Mouse (Mus musculus): Measurements from ENCODE around the gene Klhl2. TPM values are rescaled to one million over a fixed set of nuclear protein-coding genes. Genes with fewer than 3 reads are reported as not detected.

Klhl2 gene
- total and polyA plus RNA-seq, 3 experiments, result 9.3 to 11.5 (median 10.8) TPM

DNA sequence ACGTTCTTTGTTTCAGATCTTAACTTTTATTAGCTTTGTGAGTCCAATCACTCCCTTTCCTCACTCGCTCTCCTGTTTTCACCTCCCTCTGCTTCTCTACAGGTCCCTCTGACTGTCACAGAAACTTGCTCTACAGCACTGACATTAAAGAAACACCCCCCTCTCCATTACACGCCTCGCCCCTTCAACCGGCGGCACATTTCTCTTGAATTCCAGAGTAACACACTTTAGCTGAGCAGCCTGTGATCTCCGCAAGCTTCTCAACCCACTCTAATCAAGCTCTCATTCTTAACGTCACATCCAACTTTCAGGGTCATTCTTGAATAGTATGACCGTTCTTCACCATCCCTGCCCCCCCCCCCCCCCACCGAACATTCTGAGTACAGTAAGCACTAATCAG lies 52.1 kb downstream of the Klhl2 start:
- dilution Hi-C loops (cut with MboI; ENCODE audit: extremely low pct_ligation_motif_present, extremely low pct_unique_long_range_greater_than_20kb, low sequenced_read_pairs), result no loop called here
- no peak for DNase-seq (ENCODE audit: extremely low read depth)
- no peak overlapping the region for H3K27ac ChIP-seq (ENCODE audit: insufficient read depth, low read depth)
- H3K4me2 ChIP-seq (ENCODE audit: insufficient read depth, low read depth, poor library complexity, severe bottlenecking), result no peak overlapping the region
- H3K36me3 ChIP-seq (replicated peaks in 1 of 2; ENCODE audit: control insufficient read depth in 1 of 2, insufficient read depth in 1 of 2, low read length in 1 of 2), result peaks cover 0 to 9% of the 10 kb centered on the region in 2 experiments
- H3K27me3 ChIP-seq (replicated peaks), result no peaks in the 10 kb centered on the region
- no peaks in the 10 kb centered on the region for H3K79me2 ChIP-seq (replicated peaks; ENCODE audit: control insufficient read depth, extremely low read depth, insufficient read depth, poor library complexity, severe bottlenecking)
- no peaks in the 10 kb centered on the region for H3K9me3 ChIP-seq (replicated peaks; ENCODE audit: low read length)
- H3K9ac ChIP-seq (ENCODE audit: insufficient read depth, low read depth), result no peak overlapping the region
- H3K4me3 ChIP-seq (replicated peaks in 1 of 3; ENCODE audit: low read depth in 2 of 3, low read length in 2 of 3, poor library complexity in 1 of 3), result no peak overlapping the region
- no peaks in the 10 kb centered on the region for H3K4me1 ChIP-seq (ENCODE audit: control insufficient read depth in 1 of 2, insufficient read depth in 2 of 2)
- in situ Hi-C loops (cut with MboI; ENCODE audit: low pct_ligation_motif_present, low pct_unique_long_range_greater_than_20kb, low sequenced_read_pairs), result no loop called here
- TF ChIP-seq MEF2A (IDR thresholded peaks at IDR 0.05; ENCODE audit: borderline replicate concordance, low read depth, low read length), result no peak
- TF ChIP-seq NRF1 (IDR thresholded peaks at IDR 0.05; ENCODE audit: low read depth, low read length), result no peak
- no peak for TF ChIP-seq JUN (IDR thresholded peaks at IDR 0.05; ENCODE audit: insufficient read depth, low read depth, low read length)
- TF ChIP-seq NELFE (IDR thresholded peaks at IDR 0.05; ENCODE audit: low read depth, low read length), result no peak
- no peak for TF ChIP-seq MAZ (IDR thresholded peaks at IDR 0.05; ENCODE audit: low read depth, low read length)
- no peak for TF ChIP-seq BHLHE40 (IDR thresholded peaks at IDR 0.05; ENCODE audit: low read depth, low read length)

DNA sequence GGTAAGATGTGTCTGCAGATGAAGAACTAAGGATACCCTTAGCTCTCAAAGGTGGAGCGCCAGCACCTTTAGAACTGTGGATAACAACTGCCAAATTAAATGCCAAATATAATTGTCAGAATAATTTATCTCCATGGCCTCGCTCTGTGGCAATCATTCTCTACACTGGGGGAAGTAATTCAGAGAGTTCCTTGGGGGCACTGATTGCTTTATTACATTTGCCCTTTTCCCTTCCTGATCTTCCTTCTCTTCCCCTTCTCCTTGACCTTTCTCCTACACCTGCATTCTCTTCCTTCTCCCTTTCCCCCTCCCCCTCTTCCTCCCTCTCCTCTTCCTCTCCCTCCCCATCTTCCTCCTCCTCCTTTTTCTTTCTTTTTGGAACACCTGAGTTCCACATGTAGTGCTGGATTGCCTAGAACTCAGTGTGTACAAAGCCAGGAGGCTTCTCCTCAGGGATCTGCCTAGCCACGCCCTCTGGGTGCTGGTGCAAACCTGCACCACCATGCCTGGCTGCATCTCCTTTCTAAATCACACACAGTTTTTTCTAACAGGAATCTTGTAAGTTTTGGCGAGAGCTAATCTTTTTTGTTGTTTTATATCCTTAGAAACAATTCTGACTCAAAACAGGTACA lies 58.5 kb downstream of the Klhl2 start:
- dilution Hi-C loops (cut with MboI; ENCODE audit: extremely low pct_ligation_motif_present, extremely low pct_unique_long_range_greater_than_20kb, low sequenced_read_pairs), result no loop called here
- Histone ChIP-seq H3K9ac (ENCODE audit: insufficient read depth, low read depth) (no peak overlapping the region), H3K4me3 (replicated peaks in 1 of 3; ENCODE audit: low read depth in 2 of 3, low read length in 2 of 3, poor library complexity in 1 of 3) (no peak overlapping the region), H3K4me2 (ENCODE audit: insufficient read depth, low read depth, poor library complexity, severe bottlenecking) (no peak overlapping the region), H3K27me3 (replicated peaks) (no peaks in the 10 kb centered on the region), H3K36me3 (replicated peaks in 1 of 2; ENCODE audit: control insufficient read depth in 1 of 2, insufficient read depth in 1 of 2, low read length in 1 of 2) (peaks cover 0 to 9% of the 10 kb centered on the region in 2 experiments), H3K79me2 (replicated peaks; ENCODE audit: control insufficient read depth, extremely low read depth, insufficient read depth, poor library complexity, severe bottlenecking) (no peaks in the 10 kb centered on the region), H3K4me1 (ENCODE audit: control insufficient read depth in 1 of 2, insufficient read depth in 2 of 2) (peaks cover 0 to 14% of the 10 kb centered on the region in 2 experiments; a peak in 2 of 4 replicates), H3K27ac (ENCODE audit: insufficient read depth, low read depth) (no peak overlapping the region), H3K9me3 (replicated peaks; ENCODE audit: low read length) (no peaks in the 10 kb centered on the region)
- in situ Hi-C loops (cut with MboI; ENCODE audit: low pct_ligation_motif_present, low pct_unique_long_range_greater_than_20kb, low sequenced_read_pairs), result no loop called here
- TF ChIP-seq ETS1 (conservative IDR thresholded peaks at IDR 0.05; ENCODE audit: low read depth, low read length), result no peak
- TF ChIP-seq ZNF384 (IDR thresholded peaks at IDR 0.05; ENCODE audit: low read depth, low read length), result no peak
- no peak for TF ChIP-seq USF2 (conservative IDR thresholded peaks at IDR 0.05; ENCODE audit: low read depth, low read length)
- TF ChIP-seq GABPA (IDR thresholded peaks at IDR 0.05; ENCODE audit: insufficient replicate concordance, low read depth, low read length), result no peak
- TF ChIP-seq PAX5 (IDR thresholded peaks at IDR 0.05; ENCODE audit: low read length), result no peak
- no peak for TF ChIP-seq USF1 (IDR thresholded peaks at IDR 0.05; ENCODE audit: low read depth, low read length)
- no peak for TF ChIP-seq MYC (IDR thresholded peaks at IDR 0.05; ENCODE audit: low read depth, low read length)
- no peak for TF ChIP-seq CHD1 (IDR thresholded peaks at IDR 0.05; ENCODE audit: low read depth, low read length)
- TF ChIP-seq IRF4 (IDR thresholded peaks at IDR 0.05; ENCODE audit: low read depth, low read length), result no peak
- no peak for TF ChIP-seq ZKSCAN1 (IDR thresholded peaks at IDR 0.05; ENCODE audit: borderline replicate concordance, low read depth, low read length)
- no peak for TF ChIP-seq POLR2AphosphoS2 (IDR thresholded peaks at IDR 0.05; ENCODE audit: low read depth, low read length)
- TF ChIP-seq CHD2 (IDR thresholded peaks at IDR 0.05; ENCODE audit: low read length), result no peak
- TF ChIP-seq SMC3 (IDR thresholded peaks at IDR 0.05; ENCODE audit: low read depth, low read length), result no peak
- no peak for TF ChIP-seq JUN (IDR thresholded peaks at IDR 0.05; ENCODE audit: insufficient read depth, low read depth, low read length)
- DNase-seq (ENCODE audit: extremely low read depth), result no peak

All from CH12.LX (cell line).